Comparison of ENCODE assay signal across 8 mouse cellular contexts in genomic region chr14:9449942-9450341, GRCm38 (mm10).
A peak's percentile ranks its signal among the peaks of the same experiment; 100 is the strongest.
DNase-seq lines count a peak whose midpoint lies in the region; ATAC-seq lines count a peak whose summit lies in the region.

No protein-coding gene starts in this region.

- DNase-seq in cerebellum, postnatal 36 days = peak; percentile 15 to 18
- no peak for DNase-seq in cerebellum, adult 9-10 months
- peak; percentile 29 for DNase-seq in liver
- DNase-seq in liver, embryonic 11.5 days (ENCODE audit: low spot score) = no peak
- peak; percentile 68 for DNase-seq in brain, adult 2 months (ENCODE audit: low read depth, low spot score)
- peak; percentile 35 to 75 for DNase-seq in layer of hippocampus, adult 18-20 months (ENCODE audit: low spot score in 2 of 2)
- peak; percentile 52 for DNase-seq in right cerebral cortex, postnatal 4 days
- no peak for DNase-seq in spleen, postnatal 10 days (ENCODE audit: low spot score in 2 of 2)

- no peak overlapping the region for H3K4me3 ChIP-seq in liver, embryonic 11.5 days (ENCODE audit: low read depth, low read length)

- ATAC-seq in liver, embryonic 11.5 days (replicated peaks; ENCODE audit: low FRiP score) = no peak

- H3K27ac ChIP-seq in liver, embryonic 11.5 days (ENCODE audit: low read depth, low read length) = no peak overlapping the region

- H3K9me3 ChIP-seq in liver, embryonic 11.5 days (ENCODE audit: control insufficient read depth, low read length) = no peaks in the 10 kb centered on the region

- H3K9ac ChIP-seq in liver, embryonic 11.5 days (ENCODE audit: low read depth, low read length) = no peak overlapping the region

- H3K36me3 ChIP-seq in liver, embryonic 11.5 days (ENCODE audit: control insufficient read depth, insufficient read depth, low read length) = no peaks in the 10 kb centered on the region

- WGBS in liver, embryonic 11.5 days = 50% methylated on average over 3 of the region's 3 CpGs

- H3K27me3 ChIP-seq in liver, embryonic 11.5 days (replicated peaks; ENCODE audit: control insufficient read depth, insufficient read depth, low read length) = no peaks in the 10 kb centered on the region

- H3K4me1 ChIP-seq in liver, embryonic 11.5 days (replicated peaks; ENCODE audit: control insufficient read depth, insufficient read depth, low read length) = no peaks in the 10 kb centered on the region

- no peak overlapping the region for H3K4me2 ChIP-seq in liver, embryonic 11.5 days

Comparison
In these comparisons a context has a peak if more than half of its experiments do, and no peak if none do; other contexts are left out.
1. DNase-seq: peak in cerebellum, postnatal 36 days (2 of 2), liver (single experiment), brain, adult 2 months (single experiment), layer of hippocampus, adult 18-20 months (2 of 2) and right cerebral cortex, postnatal 4 days (single experiment); none in cerebellum, adult 9-10 months (single experiment), liver, embryonic 11.5 days (single experiment) and spleen, postnatal 10 days (0 of 2).